Mouse (Mus musculus) skeletal muscle tissue, adult 2 months (tissue): Measurements from ENCODE around the gene Galnt15.

Experiments used
- DNase-seq: peaks from one replicate; pipeline ENCODE4 v3.0.0-alpha.2; 2012; ENCODE audit warnings: low read depth, low spot score

Galnt15 gene

GRCm38 (mm10) chr14:32028681-32029091 lies at the start of gene Galnt15:
Gene Galnt15 (plus strand): TSS chr14:32028989.
- peak; percentile 78 for DNase-seq

DNA sequence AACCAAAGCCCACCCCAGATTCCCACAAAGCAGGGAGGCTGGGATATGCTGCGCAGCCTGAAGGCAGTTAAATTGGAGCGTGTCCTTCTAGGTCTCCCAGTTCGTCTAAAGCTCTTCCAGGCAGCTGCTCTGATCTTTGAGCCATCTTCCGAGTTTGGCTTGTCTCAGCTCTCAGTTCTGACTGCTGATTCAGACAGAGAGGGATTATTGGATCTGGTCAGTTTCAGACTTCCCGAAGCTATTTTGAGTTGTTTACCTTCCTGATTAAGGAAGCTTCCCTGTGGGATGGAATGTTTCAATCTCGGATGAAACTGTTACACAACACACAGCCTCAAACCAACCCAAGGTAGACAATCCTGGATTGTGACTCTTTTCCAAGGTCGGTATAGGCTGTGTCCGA lies 34.8 kb upstream of the Galnt15 start:
- no peak for DNase-seq

GRCm38 (mm10) chr14:32000941-32001340 lies 27.8 kb upstream of the Galnt15 start:
- DNase-seq: no peak

DNA sequence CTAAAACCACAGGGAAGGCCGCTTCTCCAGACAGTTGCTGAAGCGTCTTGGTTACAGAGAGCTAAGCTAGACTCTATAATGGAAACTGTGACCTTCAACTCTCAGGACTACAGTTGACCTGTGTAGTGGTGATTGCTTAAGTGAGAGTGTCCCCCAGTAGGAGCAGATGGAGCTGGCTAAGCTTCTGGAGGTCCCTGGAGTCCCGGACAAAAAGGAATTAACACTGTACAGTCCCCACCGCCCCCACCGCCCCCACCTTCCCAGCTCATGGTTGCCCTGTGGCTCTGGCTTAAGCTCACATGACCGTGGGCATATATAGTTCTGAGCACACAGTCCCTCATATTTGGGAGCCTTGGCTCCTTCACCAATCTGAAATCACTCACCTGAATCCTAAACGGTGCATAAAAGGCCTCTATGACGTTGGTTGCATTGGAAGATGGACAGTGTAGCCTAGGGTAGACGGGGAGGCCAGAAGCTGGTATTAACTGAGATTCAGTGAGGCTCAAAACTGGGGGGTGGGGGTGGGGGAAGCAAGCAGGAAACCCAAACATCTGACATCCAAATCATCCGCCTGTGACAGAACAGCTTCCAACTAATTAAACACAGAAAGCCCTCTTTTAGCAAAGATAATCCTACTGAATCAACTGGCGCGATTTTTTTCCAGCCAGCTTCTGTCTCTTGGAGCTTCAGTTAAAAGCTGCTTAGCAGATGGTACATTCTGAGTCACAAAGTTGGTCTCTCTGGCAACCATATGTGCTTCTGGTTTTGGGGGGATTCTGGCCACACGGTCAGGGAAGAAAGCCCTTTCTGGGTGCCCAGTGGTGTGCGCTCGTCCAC lies 26.1 kb upstream of the Galnt15 start:
- DNase-seq: no peak

DNA sequence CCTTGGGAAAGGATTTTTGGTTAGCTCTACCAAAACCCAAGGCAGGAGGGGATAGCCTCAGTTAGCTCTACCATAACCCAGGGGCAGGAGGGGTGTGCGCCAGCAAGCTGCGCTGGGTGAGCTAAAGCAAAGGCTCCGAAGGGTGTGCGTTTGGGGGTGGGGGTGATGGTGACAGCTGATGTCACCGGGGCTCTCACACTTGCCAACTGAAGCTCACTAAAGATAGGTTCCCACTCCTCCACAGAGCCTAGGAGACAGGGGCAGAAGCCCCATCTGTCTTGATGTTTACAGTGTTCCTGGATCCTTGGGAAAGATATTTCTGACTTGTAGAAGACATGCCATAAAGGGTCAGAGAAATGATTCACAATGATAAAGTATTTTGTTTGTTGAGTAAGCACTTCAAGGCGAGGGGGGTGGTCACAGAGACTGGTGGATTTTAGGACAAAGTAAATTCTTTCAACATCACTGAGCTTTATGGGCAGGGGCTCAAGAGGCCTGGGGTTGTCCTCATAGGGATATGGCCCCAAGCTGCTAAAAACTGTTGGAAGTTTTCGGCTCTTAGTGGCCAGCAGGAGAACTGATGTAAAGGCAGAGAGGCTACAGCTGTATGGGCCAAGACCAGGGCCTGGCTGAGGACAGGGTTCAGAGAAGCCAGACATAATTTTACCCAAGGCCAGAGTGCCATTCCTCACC lies 24.7 kb upstream of the Galnt15 start:
- no peak for DNase-seq

- no peak for DNase-seq
Measured at GRCm38 (mm10) chr14:32005673-32006261, 23.0 kb upstream of the Galnt15 start.

DNA sequence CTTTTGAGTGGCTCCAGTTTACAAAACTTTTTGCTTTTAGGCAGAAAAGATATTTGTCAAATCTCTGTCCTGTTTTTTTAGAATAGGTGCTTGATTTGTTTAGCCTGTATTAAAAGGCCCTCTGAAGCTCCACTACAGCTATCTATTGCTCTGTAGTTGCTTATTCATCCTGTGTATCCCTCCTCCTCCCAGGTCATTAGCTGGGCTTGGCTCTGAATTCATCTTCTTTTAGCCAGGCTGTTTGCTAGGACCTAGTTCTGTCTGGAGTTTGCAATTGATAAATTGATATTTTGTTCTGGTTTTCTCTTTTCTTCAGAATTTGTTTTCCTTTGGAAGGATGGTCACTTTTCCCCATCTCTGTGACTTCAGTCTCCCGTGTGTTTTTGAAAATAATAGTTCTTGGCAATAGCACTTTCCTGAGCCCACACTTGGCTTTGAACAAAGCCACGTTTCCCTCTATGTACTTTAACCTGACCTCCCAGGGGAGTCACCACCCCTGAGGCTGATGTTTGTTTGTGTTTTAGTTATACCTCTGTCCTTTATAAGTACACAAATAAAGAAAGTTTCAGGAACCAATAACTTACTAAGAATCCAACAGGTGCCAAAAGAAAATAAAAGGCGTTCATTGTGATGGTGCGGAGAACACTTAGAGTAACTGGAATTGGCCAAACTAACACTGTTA lies 21.0 kb upstream of the Galnt15 start:
- DNase-seq: no peak

- no peak for DNase-seq
Measured at GRCm38 (mm10) chr14:32009715-32010114, 19.1 kb upstream of the Galnt15 start.

DNA sequence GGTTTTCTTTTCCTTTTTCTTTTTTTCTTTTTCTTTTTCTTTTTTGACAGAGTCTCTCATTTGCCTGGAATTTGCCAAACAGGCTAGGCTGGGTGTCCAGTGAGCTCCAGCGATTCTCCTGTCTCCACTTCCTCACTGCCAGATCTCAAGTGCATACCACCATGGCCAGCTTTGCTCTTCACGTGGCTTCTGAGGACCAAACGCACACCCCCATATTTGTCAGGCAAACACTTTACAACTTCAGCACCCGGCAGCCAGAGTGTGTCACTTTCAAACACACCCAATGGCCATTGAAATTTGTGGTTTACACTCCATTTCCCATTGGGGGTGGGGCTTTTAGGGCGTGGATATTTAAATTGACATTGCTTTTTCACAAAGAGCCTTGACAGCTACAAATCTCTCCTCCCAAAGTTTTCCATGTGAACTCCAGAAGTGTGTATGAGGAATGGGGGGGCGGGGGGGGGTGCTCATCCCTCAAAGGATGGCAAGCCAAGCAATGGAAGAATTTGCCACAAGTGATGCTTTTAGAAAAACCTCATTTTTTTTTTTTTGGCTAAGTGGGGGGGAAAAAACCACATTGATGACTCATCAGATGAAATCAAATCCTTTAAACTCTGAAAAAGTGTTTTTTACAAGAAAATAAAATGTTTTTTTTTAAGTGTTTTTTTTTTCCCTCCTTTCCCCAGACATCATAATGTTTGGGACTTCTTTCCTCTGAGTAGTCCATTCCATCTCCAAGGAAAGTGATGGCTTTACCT lies 17.1 kb upstream of the Galnt15 start:
- DNase-seq: no peak

- no peak for DNase-seq
Measured at GRCm38 (mm10) chr14:32015131-32015770, 13.5 kb upstream of the Galnt15 start.

GRCm38 (mm10) chr14:32016466-32016865 lies 12.3 kb upstream of the Galnt15 start:
- no peak for DNase-seq

DNA sequence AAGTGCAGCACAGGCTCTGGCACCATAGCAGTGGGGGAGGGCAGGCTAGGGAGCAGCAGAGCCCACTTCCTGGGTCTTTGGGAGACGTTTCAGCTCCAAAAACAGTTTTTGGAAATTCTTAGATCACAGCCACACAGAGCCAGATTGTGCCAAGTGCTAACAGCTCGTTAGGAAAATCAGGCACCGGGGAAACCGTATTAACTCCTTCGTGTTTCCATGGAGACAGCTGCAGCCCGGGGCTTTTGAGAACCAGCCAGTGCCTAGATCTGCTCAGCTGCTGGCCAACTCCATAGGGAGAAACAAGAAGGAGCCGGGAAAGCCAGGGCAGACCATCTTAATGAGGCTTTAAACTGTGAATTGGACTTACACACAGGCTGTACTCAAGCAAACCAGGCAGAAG lies 11.9 kb upstream of the Galnt15 start:
- DNase-seq: no peak

- no peak for DNase-seq
Measured at GRCm38 (mm10) chr14:32017448-32017847, 11.3 kb upstream of the Galnt15 start.

DNA sequence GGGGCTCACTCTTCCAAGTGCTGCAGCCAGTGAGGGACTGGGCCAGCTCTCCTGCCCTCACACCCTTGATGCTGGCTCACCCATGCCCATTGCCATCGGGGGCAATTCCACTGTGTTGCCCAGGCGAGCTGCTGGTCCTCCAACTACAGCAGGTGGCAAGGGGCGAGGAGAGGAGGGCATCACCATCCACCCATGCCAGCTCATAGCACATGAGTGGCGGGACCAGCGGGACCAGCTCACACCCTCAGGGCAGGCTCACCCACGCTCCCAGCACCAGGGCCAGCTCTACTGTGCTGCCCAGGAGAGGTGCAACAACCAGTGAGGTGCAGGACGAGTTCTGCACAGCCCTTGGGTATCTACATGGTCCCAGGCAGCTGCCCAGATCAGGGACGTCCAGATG lies 9.7 kb upstream of the Galnt15 start:
- no peak for DNase-seq

GRCm38 (mm10) chr14:32021967-32022366 lies 6.8 kb upstream of the Galnt15 start:
- no peak for DNase-seq

DNA sequence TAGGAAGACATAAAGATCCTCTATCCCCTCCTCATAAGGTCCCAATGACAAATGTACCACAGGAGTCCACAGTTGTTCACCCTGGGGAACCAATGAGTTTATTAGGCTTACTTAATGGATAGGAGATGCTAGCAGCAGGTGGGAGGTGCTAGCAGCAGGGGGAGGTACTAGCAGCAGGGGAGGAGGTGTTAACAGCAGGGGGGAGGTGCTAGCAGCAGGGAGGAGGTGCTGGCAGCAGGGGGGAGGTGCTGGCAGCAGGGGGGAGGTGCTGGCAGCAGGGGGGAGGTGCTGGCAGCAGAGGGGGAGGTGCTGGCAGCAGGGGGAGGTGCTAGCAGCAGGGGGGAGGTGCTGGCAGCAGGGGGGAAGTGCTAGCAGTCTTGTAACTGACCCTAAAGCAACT lies 6.3 kb upstream of the Galnt15 start:
- DNase-seq: no peak

- no peak for DNase-seq
Measured at GRCm38 (mm10) chr14:32023891-32024290, 4.9 kb upstream of the Galnt15 start.

GRCm38 (mm10) chr14:32027218-32027617 lies 1.6 kb upstream of the Galnt15 start:
- no peak for DNase-seq

- no peak for DNase-seq
Measured at GRCm38 (mm10) chr14:32029411-32029992, 713 bp downstream of the Galnt15 start.

- no peak for DNase-seq
Measured at GRCm38 (mm10) chr14:32030073-32030472, 1.3 kb downstream of the Galnt15 start.
